Mouse (Mus musculus) cerebellum, adult 2 months (tissue): Measurements from ENCODE around the gene Tbc1d22b. TPM values are rescaled to one million over a fixed set of nuclear protein-coding genes. Genes with fewer than 3 reads are reported as not detected.
A peak's percentile ranks its signal among the peaks of the same experiment; 100 is the strongest.
"Not testable (repeated sequence)": the region's sequence is repeated elsewhere in the genome, so short reads cannot be mapped to it uniquely, and the experiment has no call there.

Source experiments
- DNase-seq, 2 experiments: peaks; one replicate each; pipeline ENCODE4 v3.0.0; 2021
- H3K27ac ChIP-seq: fragments of 200-500 bp; 2 replicates; pipeline ENCODE4 v1.5.1; 2012; ENCODE audit warnings: low read length, control low read depth, inconsistent platforms; ENCODE audit not compliant: insufficient read depth
- H3K27me3 ChIP-seq: fragments of 200-500 bp; 2 replicates; pipeline ENCODE4 v1.6.1; 2012; ENCODE audit warnings: inconsistent platforms, mild to moderate bottlenecking, low read length, moderate library complexity; ENCODE audit not compliant: control insufficient read depth, insufficient read depth
- H3K4me1 ChIP-seq: fragments of 200-500 bp; 2 replicates; pipeline ENCODE4 v1.6.1; 2011; ENCODE audit warnings: low read length; ENCODE audit not compliant: control insufficient read depth, insufficient read depth
- H3K4me3 ChIP-seq: fragments of 200-500 bp; replicated peaks from 2 replicates; pipeline ENCODE3; 2011; ENCODE audit warnings: mild to moderate bottlenecking, low read depth, low read length, control low read depth; ENCODE audit not compliant: insufficient read depth
- CTCF ChIP-seq: fragments of 200-500 bp; IDR thresholded peaks from 2 replicates; pipeline ENCODE4 v1.5.1; 2011; ENCODE audit warnings: low read depth, mild to moderate bottlenecking, control low read depth, low read length, moderate library complexity, borderline replicate concordance; ENCODE audit not compliant: insufficient read depth
- POLR2A ChIP-seq: fragments of 200-500 bp; IDR thresholded peaks from 2 replicates; pipeline ENCODE4 v1.6.1; 2011; ENCODE audit warnings: low read length, control low read depth, borderline replicate concordance; ENCODE audit not compliant: insufficient read depth
- WGBS: fragments of 180-500 bp; shearing (Covaris S2); methylation state at CpG from one replicate; pipeline ENCODE4 v1.1.7; 2018; 5-methylcytosine and 5-hydroxymethylcytosine counted together
- polyA plus RNA-seq: library from polyadenylated mRNA; depleted of rRNA; stranded (reverse); fragments of >200 nt; gene quantifications from 2 replicates; pipeline ENCODE4 v1.2.3, GENCODE M21; 2012

Tbc1d22b gene
- polyA plus RNA-seq, 1 experiment: 37.7 TPM

DNA sequence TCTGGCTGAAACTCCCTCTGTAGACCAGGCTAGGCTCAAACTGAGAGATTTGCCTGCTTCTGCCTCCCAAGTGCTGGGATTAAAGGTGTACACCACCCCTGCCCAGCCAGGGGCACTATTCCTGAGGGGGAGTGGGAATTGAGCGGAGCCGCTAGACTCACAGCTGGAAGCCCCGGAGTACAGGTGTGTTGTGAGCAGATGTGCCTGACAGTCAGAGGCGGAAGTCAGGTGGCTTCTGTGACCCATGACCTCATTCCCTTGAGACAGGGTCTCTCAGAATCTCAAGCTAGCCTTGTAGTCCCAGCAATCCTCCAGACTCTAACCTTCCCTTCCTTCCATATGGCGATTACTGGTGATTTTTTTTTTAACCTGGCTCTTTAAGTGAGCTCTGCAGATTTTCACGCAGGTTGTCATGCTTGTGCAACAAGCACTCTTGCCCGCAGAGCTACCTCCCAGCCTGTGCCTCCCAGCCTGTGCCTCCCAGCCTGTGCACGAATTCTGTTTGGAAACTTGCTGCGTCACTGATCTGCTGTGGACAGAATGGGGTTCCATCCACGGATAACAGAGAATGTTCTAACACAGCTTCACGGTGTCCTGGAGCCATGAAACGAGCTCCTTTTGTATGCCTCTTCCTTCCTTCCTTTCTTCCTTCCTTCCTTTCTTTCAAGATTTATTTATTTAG is 40.5 kb upstream of the Tbc1d22b start:
- H3K27me3 ChIP-seq: no peaks in the 10 kb centered on the region

DNA sequence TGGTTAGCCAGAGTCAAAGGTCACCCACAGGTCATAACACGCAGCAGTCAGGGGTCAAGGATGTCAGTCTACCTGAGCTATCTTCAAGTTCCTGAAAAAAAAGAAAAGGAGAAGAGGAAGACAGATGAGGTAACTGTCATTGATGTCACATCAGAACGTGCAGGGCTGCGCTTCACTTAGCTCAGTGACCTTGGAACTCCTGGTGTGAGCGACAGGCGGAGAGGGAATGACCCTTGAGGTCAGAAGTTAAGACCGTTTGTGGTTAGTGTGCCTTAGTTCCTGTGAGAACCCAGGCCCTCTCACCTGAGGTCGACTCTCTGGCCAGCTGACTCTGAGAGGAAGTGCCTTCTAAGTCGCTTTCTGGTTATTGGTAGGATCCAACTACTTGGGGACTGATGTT is 38.9 kb upstream of the Tbc1d22b start:
- 80% methylated on average over 8 of the region's 8 CpGs for WGBS
- Histone ChIP-seq H3K4me3 (no peak overlapping the region), H3K27me3 (no peaks in the 10 kb centered on the region), H3K4me1 (no peaks in the 10 kb centered on the region), H3K27ac (no peak overlapping the region)
- TF ChIP-seq POLR2A (no peak), CTCF (no peak)
- no peak for DNase-seq

More for the DNA sequence above, 40.5 kb upstream of the Tbc1d22b start:
- TF ChIP-seq POLR2A: no peak
- TF ChIP-seq CTCF: no peak
- no peak overlapping the region for H3K27ac ChIP-seq
- DNase-seq: no peak
- 79% methylated on average over 12 of the region's 12 CpGs for WGBS
- no peaks in the 10 kb centered on the region for H3K4me1 ChIP-seq
- H3K4me3 ChIP-seq: no peak overlapping the region

DNA sequence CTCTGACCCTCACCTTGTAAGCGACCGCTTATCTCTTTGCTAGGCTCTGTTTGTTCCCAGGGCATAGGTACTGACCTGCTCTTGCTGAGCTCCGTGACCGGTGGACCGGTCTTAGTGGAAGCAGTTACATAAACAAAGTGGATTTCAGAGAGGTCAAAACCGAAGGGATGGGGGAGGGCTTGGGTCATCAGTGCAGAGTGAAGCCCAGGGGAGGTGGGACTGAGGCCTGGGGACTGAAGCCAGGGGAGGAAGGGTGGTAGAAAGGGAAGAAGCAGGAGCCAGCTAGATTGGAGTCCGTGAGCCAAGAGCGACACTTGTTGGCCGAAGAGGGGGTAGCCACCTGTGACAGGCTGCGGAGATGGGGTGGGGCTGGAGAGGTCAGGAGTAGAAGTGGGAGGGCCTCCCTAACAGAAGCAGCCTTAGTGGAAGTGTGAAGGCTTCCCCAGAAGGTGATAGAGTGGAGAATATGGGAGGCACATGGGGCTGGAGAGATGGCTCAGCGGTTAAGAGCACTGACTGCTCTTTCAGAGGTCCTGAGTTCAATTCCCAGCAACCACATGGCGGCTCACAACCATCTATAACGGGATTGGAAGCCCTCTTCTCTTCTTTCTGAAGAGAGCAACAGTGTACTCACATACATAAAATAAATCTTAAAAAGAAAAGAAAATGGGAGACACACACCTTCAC is 36.4 kb upstream of the Tbc1d22b start:
- TF ChIP-seq POLR2A: no peak
- peak; percentile 56 for TF ChIP-seq CTCF
- Histone ChIP-seq H3K4me3 (no peak overlapping the region), H3K27ac (no peak overlapping the region), H3K27me3 (no peaks in the 10 kb centered on the region), H3K4me1 (no peaks in the 10 kb centered on the region)
- DNase-seq: no peak
- 63% methylated on average over 13 of the region's 13 CpGs for WGBS

DNA sequence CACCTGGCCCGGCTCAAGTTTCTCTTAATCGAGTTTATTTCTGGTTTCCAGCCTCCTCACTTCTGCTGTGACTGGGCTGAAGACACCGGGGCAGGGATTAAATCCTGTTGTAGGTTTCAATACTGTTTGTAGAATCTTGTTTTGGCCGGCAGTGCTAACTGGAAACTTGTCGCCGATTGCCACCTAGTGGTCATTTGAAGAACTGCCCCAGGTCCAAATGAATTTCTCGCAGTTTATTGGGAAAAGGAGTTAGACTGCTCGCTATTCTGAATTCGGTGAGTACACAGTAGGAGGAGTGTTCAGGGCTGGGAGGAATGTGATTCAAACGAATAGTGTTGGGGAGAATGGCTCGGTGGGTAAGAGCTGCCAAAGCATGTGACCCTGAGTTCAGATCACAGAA is 35.1 kb upstream of the Tbc1d22b start:
- WGBS: 3% methylated on average over 11 of the region's 11 CpGs
- Histone ChIP-seq H3K4me1 (no peaks in the 10 kb centered on the region), H3K27ac (no peak overlapping the region), H3K4me3 (no peak overlapping the region), H3K27me3 (no peaks in the 10 kb centered on the region)
- TF ChIP-seq CTCF: peak; percentile 90
- no peak for TF ChIP-seq POLR2A
- DNase-seq: peak; percentile 74 to 85

DNA sequence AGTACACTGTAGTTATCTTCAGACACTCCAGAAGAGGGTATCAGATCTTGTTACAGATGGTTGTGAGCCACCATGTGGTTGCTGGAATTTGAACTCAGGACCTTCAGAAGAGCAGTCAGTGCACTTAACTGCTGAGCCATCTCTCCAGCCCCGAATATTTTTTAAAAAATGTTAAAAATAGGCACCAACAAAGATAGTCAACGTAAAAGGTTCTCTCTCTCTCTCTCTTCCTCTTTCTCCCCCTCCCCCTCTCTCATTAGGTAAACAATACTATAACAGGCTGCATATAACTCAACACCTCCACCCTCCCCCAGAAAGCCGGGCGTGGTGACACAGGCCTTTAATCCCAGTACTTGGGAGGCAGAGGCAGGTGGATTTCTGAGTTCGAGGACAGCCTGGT is 30.9 kb upstream of the Tbc1d22b start:
- not testable (repeated sequence) for DNase-seq, H3K27ac ChIP-seq, H3K4me1 ChIP-seq, H3K27me3 ChIP-seq, H3K4me3 ChIP-seq
- 91% methylated on average over 5 of the region's 5 CpGs for WGBS

DNA sequence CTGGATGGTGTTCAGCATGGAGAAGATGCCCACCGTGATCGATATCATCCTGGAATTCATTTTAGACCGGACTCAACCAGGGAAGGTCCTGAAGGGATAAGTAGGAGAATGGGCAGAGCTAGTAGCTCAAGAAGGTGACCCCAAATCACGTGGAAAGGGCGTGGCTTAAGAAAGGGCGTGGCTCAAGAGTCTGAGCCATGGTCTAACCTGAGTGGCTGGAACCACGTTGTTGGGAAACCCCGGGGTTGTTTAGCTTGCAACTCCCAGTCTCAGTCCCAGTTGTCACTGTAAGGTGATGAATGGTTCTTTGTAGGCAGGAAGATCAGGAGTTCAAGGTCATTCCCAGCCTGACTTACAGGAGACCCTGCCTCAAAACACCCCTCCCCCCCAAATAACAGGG is 29.9 kb upstream of the Tbc1d22b start:
- Histone ChIP-seq H3K4me3 (no peak overlapping the region), H3K4me1 (no peaks in the 10 kb centered on the region), H3K27me3 (no peaks in the 10 kb centered on the region), H3K27ac (no peak overlapping the region)
- DNase-seq: no peak
- 71% methylated on average over 8 of the region's 8 CpGs for WGBS
- TF ChIP-seq CTCF: no peak
- no peak for TF ChIP-seq POLR2A

DNA sequence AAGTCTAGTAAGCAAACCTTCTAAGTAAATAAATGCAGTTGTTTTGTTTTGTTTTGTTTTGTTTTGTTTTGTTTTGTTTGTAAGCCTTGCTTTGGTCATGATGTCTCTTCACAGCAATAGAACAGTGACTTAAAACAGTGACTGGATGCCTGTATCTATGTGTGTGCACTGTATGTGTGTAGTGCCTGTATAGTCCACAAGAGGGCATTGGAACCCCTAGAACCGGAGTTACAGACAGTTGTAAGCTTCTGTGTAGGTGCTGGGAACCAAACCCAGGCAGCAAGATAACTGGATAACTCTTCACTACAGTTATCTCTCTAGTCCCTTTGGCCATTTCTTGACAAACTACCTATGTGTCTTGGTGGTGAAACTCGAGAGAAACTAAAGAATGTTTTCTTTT is 24.0 kb upstream of the Tbc1d22b start:
- Histone ChIP-seq H3K27me3 (no peaks in the 10 kb centered on the region), H3K27ac (no peak overlapping the region), H3K4me1 (no peaks in the 10 kb centered on the region), H3K4me3 (no peak overlapping the region)
- no peak for DNase-seq
- TF ChIP-seq CTCF (no peak), POLR2A (no peak)
- 80% methylated on average over 2 of the region's 2 CpGs for WGBS

DNA sequence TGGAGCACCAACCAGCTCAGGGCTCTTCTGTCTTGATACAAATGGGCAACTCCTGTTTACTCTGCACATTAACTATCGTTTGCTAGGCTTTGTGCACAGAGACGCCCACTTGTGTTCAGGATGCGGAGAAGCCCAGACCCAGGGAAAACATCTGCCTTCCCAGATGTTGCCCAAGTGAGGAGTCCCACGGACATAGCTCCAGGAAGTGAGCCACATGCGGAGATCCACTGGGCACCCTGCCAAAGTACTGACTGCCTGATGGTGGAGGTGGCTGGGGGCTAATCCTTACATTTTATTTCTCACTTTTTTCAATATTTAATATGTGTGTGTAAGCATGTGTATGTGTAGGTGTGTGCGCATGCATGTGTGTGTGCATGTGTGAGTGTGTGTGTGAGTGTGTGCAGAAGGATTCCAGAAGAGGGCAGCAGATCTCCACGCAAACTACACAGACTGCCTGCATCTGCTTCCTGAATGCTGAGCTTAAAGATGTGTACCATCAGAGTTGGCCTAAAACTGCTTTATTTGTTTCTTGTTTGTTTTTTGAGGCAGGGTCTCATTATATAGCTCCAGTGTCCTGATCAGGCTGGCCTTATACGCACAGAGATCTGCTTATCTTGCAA is 20.9 kb upstream of the Tbc1d22b start:
- no peaks in the 10 kb centered on the region for H3K4me1 ChIP-seq
- no peak for DNase-seq
- TF ChIP-seq POLR2A (no peak), CTCF (peak; percentile 33; the same call in 1 of the 2 replicates)
- no peak overlapping the region for H3K27ac ChIP-seq
- no peaks in the 10 kb centered on the region for H3K27me3 ChIP-seq
- no peak overlapping the region for H3K4me3 ChIP-seq
- 65% methylated on average over 8 of the region's 8 CpGs for WGBS
